Mouse (Mus musculus) kidney, adult 2 months (tissue): ENCODE measurements at regions not wholly inside any gene's neighbourhood (a gene's known extent, or its start where the extent isn't known, plus 50 kb on each side); places are given as distances from the start of the nearest gene placed in this dataset.

Source experiments
- CTCF ChIP-seq: fragments of 200-500 bp; conservative IDR thresholded peaks from 2 replicates; pipeline ENCODE4 v1.5.1; 2011; ENCODE audit warnings: low read depth, mild to moderate bottlenecking, control low read depth, low read length, moderate library complexity, mixed read lengths; ENCODE audit not compliant: insufficient read depth, insufficient read length
- POLR2A ChIP-seq: fragments of 200-500 bp; IDR thresholded peaks from one replicate; pipeline ENCODE4 v1.6.1; 2011; ENCODE audit warnings: low read depth, low read length, control low read depth

GRCm38 (mm10) chr14:97287447-97287846 lies 768.5 kb upstream of the Klhl1 start:
- no peak for TF ChIP-seq CTCF
- no peak for TF ChIP-seq POLR2A
